Mouse (Mus musculus) megakaryocyte, embryonic 14.5 days (primary cell): ENCODE measurements around the gene Adgrl3.

Experiments
- FLI1 ChIP-seq: IDR thresholded peaks from 2 replicates; pipeline ENCODE4 v1.6.1; 2012; ENCODE audit warnings: low read length, inconsistent platforms, mixed read lengths
- GATA1 ChIP-seq: IDR thresholded peaks from 3 replicates; pipeline ENCODE4 v1.6.1; 2012; ENCODE audit warnings: mixed read lengths, low read length, inconsistent platforms, borderline replicate concordance

- no peak for TF ChIP-seq GATA1
- no peak for TF ChIP-seq FLI1
These were observed 281.9 kb downstream of the Adgrl3 start for GRCm38 (mm10) chr5:81301874-81302273.
